Mouse (Mus musculus): ENCODE data around the gene Gna12. TPM values are rescaled to one million over a fixed set of nuclear protein-coding genes. Genes with fewer than 3 reads are reported as not detected.

The Gna12 gene
- polyA plus RNA-seq, 1 experiment from 2014 or later: 17.2 TPM

- 91% methylated on average over 3 of the region's 3 CpGs for WGBS
- H3K4me3 ChIP-seq (ENCODE audit: low read depth, low read length): no peak overlapping the region
- H3K4me1 ChIP-seq (replicated peaks; ENCODE audit: control insufficient read depth, insufficient read depth, low read length): no peaks in the 10 kb centered on the region
- ATAC-seq (ENCODE audit: low FRiP score) (no peak), DNase-seq (ENCODE audit: low spot score) (no peak)
- H3K4me2 ChIP-seq (replicated peaks; ENCODE audit: low read depth, low read length): no peak overlapping the region
- no peak overlapping the region for H3K9ac ChIP-seq (ENCODE audit: low read depth, low read length)
- no peak overlapping the region for H3K27ac ChIP-seq (ENCODE audit: low read depth, low read length)
- H3K27me3 ChIP-seq (ENCODE audit: control insufficient read depth, insufficient read depth, low read length): no peaks in the 10 kb centered on the region
- no peaks in the 10 kb centered on the region for H3K36me3 ChIP-seq (ENCODE audit: control insufficient read depth, insufficient read depth, low read length)
- no peaks in the 10 kb centered on the region for H3K9me3 ChIP-seq (ENCODE audit: control insufficient read depth, low read length)
These were observed 28.1 kb upstream of the Gna12 start for GRCm38 (mm10) chr5:140858335-140858734.

- no peak overlapping the region for H3K27ac ChIP-seq (ENCODE audit: low read depth, low read length)
- H3K4me3 ChIP-seq (ENCODE audit: low read depth, low read length): no peak overlapping the region
- H3K36me3 ChIP-seq (ENCODE audit: control insufficient read depth, insufficient read depth, low read length): no peaks in the 10 kb centered on the region
- DNase-seq (ENCODE audit: low spot score): no peak
- no peak for ATAC-seq (ENCODE audit: low FRiP score)
- H3K4me1 ChIP-seq (replicated peaks; ENCODE audit: control insufficient read depth, insufficient read depth, low read length): no peaks in the 10 kb centered on the region
- 56% methylated on average over 8 of the region's 8 CpGs for WGBS
- no peak overlapping the region for H3K4me2 ChIP-seq (replicated peaks; ENCODE audit: low read depth, low read length)
- H3K27me3 ChIP-seq (ENCODE audit: control insufficient read depth, insufficient read depth, low read length): no peaks in the 10 kb centered on the region
- H3K9me3 ChIP-seq (ENCODE audit: control insufficient read depth, low read length): no peaks in the 10 kb centered on the region
- no peak overlapping the region for H3K9ac ChIP-seq (ENCODE audit: low read depth, low read length)
These were observed 27.4 kb upstream of the Gna12 start for GRCm38 (mm10) chr5:140857432-140858154.

- Histone ChIP-seq H3K27ac (ENCODE audit: low read depth, low read length) (no peak overlapping the region), H3K36me3 (ENCODE audit: control insufficient read depth, insufficient read depth, low read length) (no peaks in the 10 kb centered on the region), H3K4me3 (ENCODE audit: low read depth, low read length) (no peak overlapping the region), H3K27me3 (ENCODE audit: control insufficient read depth, insufficient read depth, low read length) (no peaks in the 10 kb centered on the region), H3K4me1 (replicated peaks; ENCODE audit: control insufficient read depth, insufficient read depth, low read length) (no peaks in the 10 kb centered on the region), H3K9me3 (ENCODE audit: control insufficient read depth, low read length) (no peaks in the 10 kb centered on the region), H3K9ac (ENCODE audit: low read depth, low read length) (no peak overlapping the region), H3K4me2 (replicated peaks; ENCODE audit: low read depth, low read length) (no peak overlapping the region)
- no peak for DNase-seq (ENCODE audit: low spot score)
- no peak for ATAC-seq (ENCODE audit: low FRiP score)
- whole genome bisulfite sequencing: 63% methylated on average over 11 of the region's 11 CpGs
These were observed 25.8 kb upstream of the Gna12 start for GRCm38 (mm10) chr5:140855909-140856530.

- DNase-seq (ENCODE audit: low spot score) (no peak), ATAC-seq (ENCODE audit: low FRiP score) (no peak)
- Histone ChIP-seq H3K36me3 (ENCODE audit: control insufficient read depth, insufficient read depth, low read length) (no peaks in the 10 kb centered on the region), H3K27me3 (ENCODE audit: control insufficient read depth, insufficient read depth, low read length) (no peaks in the 10 kb centered on the region), H3K9ac (ENCODE audit: low read depth, low read length) (no peak overlapping the region), H3K27ac (ENCODE audit: low read depth, low read length) (no peak overlapping the region), H3K4me2 (replicated peaks; ENCODE audit: low read depth, low read length) (no peak overlapping the region), H3K4me1 (replicated peaks; ENCODE audit: control insufficient read depth, insufficient read depth, low read length) (no peaks in the 10 kb centered on the region), H3K4me3 (ENCODE audit: low read depth, low read length) (no peak overlapping the region), H3K9me3 (ENCODE audit: control insufficient read depth, low read length) (no peaks in the 10 kb centered on the region)
- WGBS: 77% methylated on average over 4 of the region's 4 CpGs
These were observed 24.5 kb upstream of the Gna12 start for GRCm38 (mm10) chr5:140854700-140855099.

- ATAC-seq (ENCODE audit: low FRiP score): no peak
- Histone ChIP-seq H3K27me3 (ENCODE audit: control insufficient read depth, insufficient read depth, low read length) (no peaks in the 10 kb centered on the region), H3K9ac (ENCODE audit: low read depth, low read length) (no peak overlapping the region), H3K27ac (ENCODE audit: low read depth, low read length) (no peak overlapping the region), H3K4me2 (replicated peaks; ENCODE audit: low read depth, low read length) (no peak overlapping the region), H3K4me1 (replicated peaks; ENCODE audit: control insufficient read depth, insufficient read depth, low read length) (no peaks in the 10 kb centered on the region), H3K36me3 (ENCODE audit: control insufficient read depth, insufficient read depth, low read length) (no peaks in the 10 kb centered on the region), H3K4me3 (ENCODE audit: low read depth, low read length) (no peak overlapping the region), H3K9me3 (ENCODE audit: control insufficient read depth, low read length) (no peaks in the 10 kb centered on the region)
- DNase-seq (ENCODE audit: low spot score): no peak
- WGBS: 88% methylated on average over 5 of the region's 5 CpGs
These were observed 23.5 kb upstream of the Gna12 start for GRCm38 (mm10) chr5:140853723-140854122.

- H3K36me3 ChIP-seq (ENCODE audit: control insufficient read depth, insufficient read depth, low read length): no peaks in the 10 kb centered on the region
- no peak overlapping the region for H3K4me2 ChIP-seq (replicated peaks; ENCODE audit: low read depth, low read length)
- DNase-seq (ENCODE audit: low spot score): no peak
- WGBS: 82% methylated on average over 12 of the region's 12 CpGs
- no peaks in the 10 kb centered on the region for H3K9me3 ChIP-seq (ENCODE audit: control insufficient read depth, low read length)
- no peaks in the 10 kb centered on the region; the same call in 1 of the 2 replicates for H3K4me1 ChIP-seq (replicated peaks; ENCODE audit: control insufficient read depth, insufficient read depth, low read length)
- H3K27ac ChIP-seq (ENCODE audit: low read depth, low read length): no peak overlapping the region
- ATAC-seq (ENCODE audit: low FRiP score): no peak
- no peak overlapping the region for H3K4me3 ChIP-seq (ENCODE audit: low read depth, low read length)
- no peaks in the 10 kb centered on the region for H3K27me3 ChIP-seq (ENCODE audit: control insufficient read depth, insufficient read depth, low read length)
- H3K9ac ChIP-seq (ENCODE audit: low read depth, low read length): no peak overlapping the region
These were observed 22.3 kb upstream of the Gna12 start for GRCm38 (mm10) chr5:140852435-140852996.

GRCm38 (mm10) chr5:140847300-140847729 lies 17.1 kb upstream of the Gna12 start:
- 11% methylated on average over 5 of the region's 5 CpGs for WGBS
- Histone ChIP-seq H3K4me2 (replicated peaks; ENCODE audit: low read depth, low read length) (no peak overlapping the region), H3K4me1 (replicated peaks; ENCODE audit: control insufficient read depth, insufficient read depth, low read length) (no peaks in the 10 kb centered on the region; the same call in 1 of the 2 replicates), H3K9ac (ENCODE audit: low read depth, low read length) (no peak overlapping the region), H3K27ac (ENCODE audit: low read depth, low read length) (0 out of 2 replicates have a peak overlapping the region, but pooled peaks have one; percentile 10), H3K36me3 (ENCODE audit: control insufficient read depth, insufficient read depth, low read length) (no peaks in the 10 kb centered on the region), H3K27me3 (ENCODE audit: control insufficient read depth, insufficient read depth, low read length) (no peaks in the 10 kb centered on the region), H3K9me3 (ENCODE audit: control insufficient read depth, low read length) (no peaks in the 10 kb centered on the region), H3K4me3 (ENCODE audit: low read depth, low read length) (no peak overlapping the region)
- ATAC-seq (ENCODE audit: low FRiP score) (peak; percentile 68), DNase-seq (ENCODE audit: low spot score) (peak; percentile 79)

- ATAC-seq (ENCODE audit: low FRiP score): no peak
- Histone ChIP-seq H3K4me2 (replicated peaks; ENCODE audit: low read depth, low read length) (no peak overlapping the region), H3K9ac (ENCODE audit: low read depth, low read length) (no peak overlapping the region), H3K36me3 (ENCODE audit: control insufficient read depth, insufficient read depth, low read length) (no peaks in the 10 kb centered on the region), H3K27ac (ENCODE audit: low read depth, low read length) (no peak overlapping the region), H3K4me3 (ENCODE audit: low read depth, low read length) (no peak overlapping the region), H3K4me1 (replicated peaks; ENCODE audit: control insufficient read depth, insufficient read depth, low read length) (no peaks in the 10 kb centered on the region), H3K27me3 (ENCODE audit: control insufficient read depth, insufficient read depth, low read length) (no peaks in the 10 kb centered on the region), H3K9me3 (ENCODE audit: control insufficient read depth, low read length) (no peaks in the 10 kb centered on the region)
- no peak for DNase-seq (ENCODE audit: low spot score)
- WGBS: 76% methylated on average over 4 of the region's 4 CpGs
These were observed 11.7 kb upstream of the Gna12 start for GRCm38 (mm10) chr5:140841942-140842341.

Data from hindbrain, embryonic 11.5 days (tissue).